Mouse (Mus musculus): ENCODE measurements at regions not wholly inside any gene's neighbourhood (a gene's known extent, or its start where the extent isn't known, plus 50 kb on each side); places are given as distances from the start of the nearest gene placed in this dataset.

DNA sequence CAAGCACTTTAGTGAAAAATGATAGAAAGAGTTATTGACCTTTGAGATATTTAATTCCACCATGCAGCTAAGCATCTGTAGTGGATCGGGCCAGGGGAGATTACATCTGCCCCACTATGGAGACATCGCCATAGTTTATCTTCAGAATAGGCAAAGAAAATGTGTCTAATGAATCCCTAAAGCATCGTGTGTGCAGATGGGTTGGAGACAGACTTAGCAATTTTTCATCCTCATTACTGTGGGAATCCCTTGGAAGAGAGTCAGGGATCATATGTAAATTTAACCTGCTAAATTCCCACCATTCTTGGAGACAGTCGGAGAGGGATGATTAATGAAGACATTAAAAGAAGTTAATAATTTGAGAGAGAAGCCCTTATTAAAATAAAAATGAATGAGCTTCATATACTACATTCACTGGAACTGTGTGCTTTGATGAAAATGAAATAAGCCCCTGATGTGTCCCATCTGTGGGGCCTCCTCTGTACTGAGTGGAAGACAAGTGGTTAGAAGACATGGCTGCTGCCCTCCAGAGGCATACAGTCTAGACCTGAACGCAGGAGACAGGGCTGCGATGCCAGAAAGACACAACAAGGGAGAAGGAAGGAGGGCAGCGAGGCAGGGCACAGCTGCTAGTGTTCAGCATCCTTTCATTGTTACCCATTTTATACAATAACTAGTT is 1126.7 kb downstream of the Mrps31 start:
- DNase-seq (ENCODE audit: extremely low read depth), result no peak
- Histone ChIP-seq H3K9me3 (replicated peaks; ENCODE audit: low read length) (peaks cover 3% of the 10 kb centered on the region), H3K79me2 (replicated peaks; ENCODE audit: control insufficient read depth, extremely low read depth, insufficient read depth, poor library complexity, severe bottlenecking) (no peaks in the 10 kb centered on the region), H3K27ac (ENCODE audit: insufficient read depth, low read depth) (no peak overlapping the region), H3K27me3 (replicated peaks) (no peaks in the 10 kb centered on the region), H3K9ac (ENCODE audit: insufficient read depth, low read depth) (no peak overlapping the region), H3K4me2 (ENCODE audit: insufficient read depth, low read depth, poor library complexity, severe bottlenecking) (no peak overlapping the region), H3K36me3 (replicated peaks in 1 of 2; ENCODE audit: control insufficient read depth in 1 of 2, insufficient read depth in 1 of 2, low read length in 1 of 2) (no peaks in the 10 kb centered on the region), H3K4me1 (ENCODE audit: control insufficient read depth in 1 of 2, insufficient read depth in 2 of 2) (no peaks in the 10 kb centered on the region), H3K4me3 (replicated peaks in 1 of 3; ENCODE audit: low read depth in 2 of 3, low read length in 2 of 3, poor library complexity in 1 of 3) (no peak overlapping the region)
- dilution Hi-C loops (cut with MboI; ENCODE audit: extremely low pct_ligation_motif_present, extremely low pct_unique_long_range_greater_than_20kb, low sequenced_read_pairs), result no loop called here
- in situ Hi-C loops (cut with MboI; ENCODE audit: low pct_ligation_motif_present, low pct_unique_long_range_greater_than_20kb, low sequenced_read_pairs), result no loop called here
- no peak for TF ChIP-seq MXI1 (IDR thresholded peaks at IDR 0.05; ENCODE audit: low read depth, low read length)
- no peak for TF ChIP-seq ETS1 (conservative IDR thresholded peaks at IDR 0.05; ENCODE audit: low read depth, low read length)
- TF ChIP-seq UBTF (IDR thresholded peaks at IDR 0.05; ENCODE audit: low read depth, low read length), result no peak
- no peak for TF ChIP-seq EP300 (IDR thresholded peaks at IDR 0.05; ENCODE audit: low read length)
- TF ChIP-seq ZKSCAN1 (IDR thresholded peaks at IDR 0.05; ENCODE audit: borderline replicate concordance, low read depth, low read length), result no peak
- no peak for TF ChIP-seq TCF12 (IDR thresholded peaks at IDR 0.05; ENCODE audit: low read depth, low read length)
- no peak for TF ChIP-seq USF2 (conservative IDR thresholded peaks at IDR 0.05; ENCODE audit: low read depth, low read length)
- TF ChIP-seq ZNF384 (IDR thresholded peaks at IDR 0.05; ENCODE audit: low read depth, low read length), result no peak
- TF ChIP-seq MAX (IDR thresholded peaks at IDR 0.05; ENCODE audit: low read length), result no peak
- no peak for TF ChIP-seq MAZ (IDR thresholded peaks at IDR 0.05; ENCODE audit: low read depth, low read length)

DNA sequence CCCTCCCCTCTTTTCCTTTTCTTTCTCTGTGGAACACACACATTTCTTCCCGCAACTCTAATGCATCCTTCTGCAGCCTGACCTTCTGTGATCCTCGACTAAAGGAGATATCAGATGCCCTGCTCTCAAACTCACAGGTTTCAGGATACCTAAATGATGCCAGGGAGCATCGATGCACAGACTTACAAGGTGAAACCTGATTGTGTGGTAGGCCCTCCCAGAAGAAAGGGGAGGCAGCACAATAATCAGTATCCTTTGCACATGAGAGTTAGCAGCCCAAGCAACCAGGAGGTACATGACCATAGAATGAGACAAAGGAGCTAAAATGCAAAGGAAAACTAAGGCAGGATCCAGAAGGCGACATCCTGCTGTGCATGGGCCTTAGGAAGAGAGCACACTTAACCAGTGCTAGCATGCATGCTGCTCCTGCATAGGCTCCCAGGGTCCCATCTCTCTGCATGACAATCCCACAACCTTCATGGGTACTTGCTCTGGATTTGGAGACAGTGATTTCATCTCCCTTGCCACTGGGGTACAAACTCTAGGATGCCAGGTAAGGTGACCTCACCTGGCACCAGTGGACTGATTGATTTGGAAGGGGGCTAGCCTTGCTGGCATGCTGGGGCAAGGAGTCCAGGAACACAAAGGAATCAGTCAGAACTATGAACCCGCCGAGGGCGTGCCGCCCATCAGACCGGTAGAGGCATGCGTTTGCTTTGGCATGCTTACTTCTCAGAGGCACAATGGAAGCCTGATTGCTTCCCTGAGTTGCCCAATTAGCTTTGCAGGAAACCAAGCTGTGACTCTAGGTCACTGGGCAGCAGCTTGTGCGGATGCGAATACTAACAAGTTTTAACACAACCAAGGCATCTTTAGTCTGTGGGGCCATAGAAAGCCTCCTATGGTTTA is 1142.7 kb downstream of the Mrps31 start:
- peaks cover 7% of the 10 kb centered on the region for H3K9me3 ChIP-seq (replicated peaks; ENCODE audit: low read length)
- in situ Hi-C loops (cut with MboI; ENCODE audit: low pct_ligation_motif_present, low pct_unique_long_range_greater_than_20kb, low sequenced_read_pairs), result no loop called here

More for the DNA sequence above, 1142.7 kb downstream of the Mrps31 start:
- no peak overlapping the region for H3K4me3 ChIP-seq (replicated peaks in 1 of 3; ENCODE audit: low read depth in 2 of 3, low read length in 2 of 3, poor library complexity in 1 of 3)
- H3K79me2 ChIP-seq (replicated peaks; ENCODE audit: control insufficient read depth, extremely low read depth, insufficient read depth, poor library complexity, severe bottlenecking), result no peaks in the 10 kb centered on the region
- H3K36me3 ChIP-seq (replicated peaks in 1 of 2; ENCODE audit: control insufficient read depth in 1 of 2, insufficient read depth in 1 of 2, low read length in 1 of 2), result no peaks in the 10 kb centered on the region
- no peak for TF ChIP-seq MYC (IDR thresholded peaks at IDR 0.05; ENCODE audit: low read depth, low read length)
- TF ChIP-seq ZC3H11A (IDR thresholded peaks at IDR 0.05; ENCODE audit: low read depth, low read length), result no peak
- TF ChIP-seq MAFK (IDR thresholded peaks at IDR 0.05; ENCODE audit: insufficient replicate concordance, low read length), result no peak
- no peak for TF ChIP-seq CTCF (conservative IDR thresholded peaks at IDR 0.05 in 1 of 2, IDR thresholded peaks at IDR 0.05 in 1 of 2; ENCODE audit: low read depth in 2 of 2, low read length in 2 of 2)
- TF ChIP-seq RAD21 (IDR thresholded peaks at IDR 0.05; ENCODE audit: low read depth, low read length), result no peak
- no peak for TF ChIP-seq NRF1 (IDR thresholded peaks at IDR 0.05; ENCODE audit: low read depth, low read length)
- TF ChIP-seq SMC3 (IDR thresholded peaks at IDR 0.05; ENCODE audit: low read depth, low read length), result no peak
- no peak for TF ChIP-seq EP300 (IDR thresholded peaks at IDR 0.05; ENCODE audit: low read length)
- no peak for TF ChIP-seq POLR2A (IDR thresholded peaks at IDR 0.05; ENCODE audit: low read depth, low read length)
- TF ChIP-seq JUND (conservative IDR thresholded peaks at IDR 0.05; ENCODE audit: low read depth, low read length), result no peak
- no peak for TF ChIP-seq UBTF (IDR thresholded peaks at IDR 0.05; ENCODE audit: low read depth, low read length)
- TF ChIP-seq ELF1 (IDR thresholded peaks at IDR 0.05; ENCODE audit: low read depth, low read length), result no peak
- no peak for TF ChIP-seq ZKSCAN1 (IDR thresholded peaks at IDR 0.05; ENCODE audit: borderline replicate concordance, low read depth, low read length)
- no peak for TF ChIP-seq BHLHE40 (IDR thresholded peaks at IDR 0.05; ENCODE audit: low read depth, low read length)
- TF ChIP-seq ZMIZ1 (IDR thresholded peaks at IDR 0.05; ENCODE audit: low read depth, low read length), result no peak
- no peak for TF ChIP-seq PAX5 (IDR thresholded peaks at IDR 0.05; ENCODE audit: low read length)
- TF ChIP-seq GABPA (IDR thresholded peaks at IDR 0.05; ENCODE audit: insufficient replicate concordance, low read depth, low read length), result no peak
- dilution Hi-C loops (cut with MboI; ENCODE audit: extremely low pct_ligation_motif_present, extremely low pct_unique_long_range_greater_than_20kb, low sequenced_read_pairs), result no loop called here
- H3K27ac ChIP-seq (ENCODE audit: insufficient read depth, low read depth), result no peak overlapping the region
- H3K4me2 ChIP-seq (ENCODE audit: insufficient read depth, low read depth, poor library complexity, severe bottlenecking), result no peak overlapping the region
- H3K4me1 ChIP-seq (ENCODE audit: control insufficient read depth in 1 of 2, insufficient read depth in 2 of 2), result no peaks in the 10 kb centered on the region
- no peaks in the 10 kb centered on the region for H3K27me3 ChIP-seq (replicated peaks)
- DNase-seq (ENCODE audit: extremely low read depth), result no peak
- no peak overlapping the region for H3K9ac ChIP-seq (ENCODE audit: insufficient read depth, low read depth)
